Mouse (Mus musculus) heart, embryonic 15.5 days (tissue): ENCODE results near the gene Loxl3. TPM values are rescaled to one million over a fixed set of nuclear protein-coding genes. Genes with fewer than 3 reads are reported as not detected.

Experiments
- ATAC-seq: fragments of 200-750 bp; cut with Nextera tagmentation; replicated peaks from 2 replicates; pipeline ENCODE4 v1.8.0; 2017; ENCODE audit warnings: low read depth, moderate TSS enrichment; ENCODE audit not compliant: insufficient number of reproducible peaks, insufficient read depth, low FRiP score
- H3K27ac ChIP-seq: fragments of 300-500 bp; sonication (generic); 2 replicates; pipeline ENCODE4 v1.5.1; 2015; ENCODE audit warnings: mild to moderate bottlenecking, inconsistent platforms
- H3K27me3 ChIP-seq: fragments of 300-500 bp; sonication (generic); 2 replicates; pipeline ENCODE4 v1.6.1; 2015; ENCODE audit warnings: inconsistent platforms
- H3K36me3 ChIP-seq: fragments of 300-500 bp; sonication (generic); 2 replicates; pipeline ENCODE4 v1.6.1; 2015; ENCODE audit warnings: mild to moderate bottlenecking, inconsistent platforms
- H3K4me1 ChIP-seq: fragments of 300-500 bp; sonication (generic); replicated peaks from 2 replicates; pipeline ENCODE4 v1.6.1; 2015; ENCODE audit warnings: inconsistent platforms
- H3K4me2 ChIP-seq: fragments of 300-500 bp; sonication (generic); 2 replicates; pipeline ENCODE4 v1.6.1; 2015; ENCODE audit warnings: inconsistent platforms, mild to moderate bottlenecking, moderate library complexity
- H3K4me3 ChIP-seq: fragments of 300-500 bp; sonication (generic); 2 replicates; pipeline ENCODE4 v1.5.1; 2015; ENCODE audit warnings: mild to moderate bottlenecking, inconsistent platforms
- H3K9ac ChIP-seq: fragments of 300-500 bp; sonication (generic); 2 replicates; pipeline ENCODE4 v1.6.1; 2015; ENCODE audit warnings: mild to moderate bottlenecking, inconsistent platforms
- H3K9me3 ChIP-seq: fragments of 300-500 bp; sonication (generic); replicated peaks from 2 replicates; pipeline ENCODE4 v1.6.1; 2016; ENCODE audit warnings: inconsistent platforms
- WGBS: fragments of 180-500 bp; shearing (Covaris S2); methylation state at CpG from one replicate; pipeline ENCODE4 v1.1.7; 2015; ENCODE audit warnings: mixed read lengths; 5-methylcytosine and 5-hydroxymethylcytosine counted together
- polyA plus RNA-seq: library from polyadenylated mRNA; unstranded; fragments of >200 nt; fragmentation: Nextera tagmentation; extraction: Ambion mirVana; gene quantifications from 2 replicates; pipeline ENCODE4 v1.2.1, GENCODE M21; 2015

Gene Loxl3
- polyA plus RNA-seq, 1 experiment from 2014 or later = 7.5 TPM

GRCm38 (mm10) chr6:83054074-83054851 is 20.3 kb downstream of the Loxl3 start, which contains the start of gene Aup1:
Gene Aup1, plus strand, starts transcription at chr6:83054521.
- peaks cover 17% of the 10 kb centered on the region for H3K36me3 ChIP-seq
- ATAC-seq = peak; percentile 95

GRCm38 (mm10) chr6:83054871-83055431 is 21.0 kb downstream of the Loxl3 start, which contains the start of gene Htra2:
Gene Htra2, minus strand, starts transcription at chr6:83055273.
- peak within 1 kb of the TSS; percentile 95 for H3K4me2 ChIP-seq
- H3K9me3 ChIP-seq = no peaks in the 10 kb centered on the region
- peaks cover 4% of the 10 kb centered on the region; the same call in 1 of the 2 replicates for H3K27me3 ChIP-seq
- peaks cover 17% of the 10 kb centered on the region for H3K36me3 ChIP-seq
- under 1% methylated on average over 50 of the region's 50 CpGs for WGBS
- peaks cover 26% of the 10 kb centered on the region for H3K4me1 ChIP-seq
- H3K27ac ChIP-seq = peak within 1 kb of the TSS; percentile 80
- peak within 1 kb of the TSS; percentile 81 for H3K4me3 ChIP-seq
- H3K9ac ChIP-seq = peak within 1 kb of the TSS; percentile 85
- ATAC-seq = peak; percentile 23

More at GRCm38 (mm10) chr6:83054074-83054851, 20.3 kb downstream of the Loxl3 start, which contains the start of gene Aup1:
- peaks cover 26% of the 10 kb centered on the region for H3K4me1 ChIP-seq
- H3K27ac ChIP-seq = peak within 1 kb of the TSS; percentile 80
- 0 out of 2 replicates have a peak, but pooled peaks cover 3% of the 10 kb centered on the region for H3K27me3 ChIP-seq
- H3K9ac ChIP-seq = peak within 1 kb of the TSS; percentile 85
- under 1% methylated on average over 64 of the region's 64 CpGs for WGBS
- H3K4me3 ChIP-seq = peak within 1 kb of the TSS; percentile 81
- peak within 1 kb of the TSS; percentile 95 for H3K4me2 ChIP-seq
- H3K9me3 ChIP-seq = no peaks in the 10 kb centered on the region

- Histone ChIP-seq H3K9me3 (no peaks in the 10 kb centered on the region), H3K4me1 (peaks cover 21% of the 10 kb centered on the region), H3K9ac (no peak within 1 kb of the TSS), H3K27me3 (peaks cover 32% of the 10 kb centered on the region), H3K4me2 (no peak within 1 kb of the TSS), H3K27ac (no peak within 1 kb of the TSS), H3K36me3 (peaks cover 9% of the 10 kb centered on the region), H3K4me3 (no peak within 1 kb of the TSS)
- WGBS = 70% methylated on average over 3 of the region's 3 CpGs
- ATAC-seq = no peak
These were observed 23.8 kb downstream of the Loxl3 start, which contains the start of gene Dqx1 for GRCm38 (mm10) chr6:83057790-83058189. Gene Dqx1, plus strand, starts transcription at chr6:83057844.

GRCm38 (mm10) chr6:83058725-83059124 is 24.8 kb downstream of the Loxl3 start:
- H3K9ac ChIP-seq = no peak overlapping the region
- peaks cover 12% of the 10 kb centered on the region for H3K4me1 ChIP-seq
- no peaks in the 10 kb centered on the region for H3K9me3 ChIP-seq
- H3K27me3 ChIP-seq = peaks cover 42% of the 10 kb centered on the region
- peaks cover 9% of the 10 kb centered on the region for H3K36me3 ChIP-seq
- H3K4me2 ChIP-seq = no peak overlapping the region
- no peak for ATAC-seq
- WGBS = 82% methylated on average over 2 of the region's 2 CpGs
- H3K4me3 ChIP-seq = no peak overlapping the region
- no peak overlapping the region for H3K27ac ChIP-seq

- H3K9ac ChIP-seq = no peak overlapping the region
- 38% methylated on average over 8 of the region's 8 CpGs for WGBS
- H3K4me2 ChIP-seq = no peak overlapping the region
- H3K9me3 ChIP-seq = no peaks in the 10 kb centered on the region
- peaks cover 100% of the 10 kb centered on the region for H3K27me3 ChIP-seq
- no peak overlapping the region for H3K4me3 ChIP-seq
- ATAC-seq = no peak
- no peaks in the 10 kb centered on the region for H3K36me3 ChIP-seq
- H3K27ac ChIP-seq = no peak overlapping the region
- peaks cover 26% of the 10 kb centered on the region for H3K4me1 ChIP-seq
These were observed 32.0 kb downstream of the Loxl3 start for GRCm38 (mm10) chr6:83065995-83066394.

- 28% methylated on average over 6 of the region's 6 CpGs for WGBS
- H3K4me1 ChIP-seq = peaks cover 30% of the 10 kb centered on the region
- H3K9me3 ChIP-seq = no peaks in the 10 kb centered on the region
- peaks cover 100% of the 10 kb centered on the region for H3K27me3 ChIP-seq
- no peak overlapping the region for H3K27ac ChIP-seq
- H3K4me2 ChIP-seq = no peak overlapping the region
- H3K4me3 ChIP-seq = no peak overlapping the region
- no peaks in the 10 kb centered on the region for H3K36me3 ChIP-seq
- ATAC-seq = no peak
- no peak overlapping the region for H3K9ac ChIP-seq
These were observed 32.5 kb downstream of the Loxl3 start for GRCm38 (mm10) chr6:83066441-83066840.

GRCm38 (mm10) chr6:83068221-83068620 is 34.2 kb downstream of the Loxl3 start:
- Histone ChIP-seq H3K4me3 (peak overlapping the region; percentile 37), H3K27me3 (peaks cover 99% of the 10 kb centered on the region), H3K4me1 (peaks cover 30% of the 10 kb centered on the region), H3K9ac (0 out of 2 replicates have a peak overlapping the region, but pooled peaks have one; percentile 2), H3K36me3 (no peaks in the 10 kb centered on the region), H3K4me2 (peak overlapping the region; percentile 57), H3K27ac (no peak overlapping the region), H3K9me3 (no peaks in the 10 kb centered on the region)
- 12% methylated on average over 8 of the region's 8 CpGs for WGBS
- ATAC-seq = no peak

GRCm38 (mm10) chr6:83068706-83069487 is 34.9 kb downstream of the Loxl3 start:
- Histone ChIP-seq H3K4me3 (peak overlapping the region; percentile 37), H3K27me3 (peaks cover 99% of the 10 kb centered on the region), H3K4me1 (peaks cover 30% of the 10 kb centered on the region), H3K36me3 (no peaks in the 10 kb centered on the region), H3K4me2 (peak overlapping the region; percentile 57), H3K9ac (0 out of 2 replicates have a peak overlapping the region, but pooled peaks have one; percentile 2), H3K9me3 (no peaks in the 10 kb centered on the region), H3K27ac (no peak overlapping the region)
- WGBS = under 1% methylated on average over 81 of the region's 81 CpGs
- ATAC-seq = no peak

- Histone ChIP-seq H3K4me3 (peak overlapping the region; percentile 37), H3K27me3 (peaks cover 99% of the 10 kb centered on the region), H3K4me2 (peak overlapping the region; percentile 45), H3K4me1 (peaks cover 30% of the 10 kb centered on the region), H3K27ac (no peak overlapping the region), H3K9me3 (no peaks in the 10 kb centered on the region), H3K9ac (0 out of 2 replicates have a peak overlapping the region, but pooled peaks have one; percentile 14), H3K36me3 (no peaks in the 10 kb centered on the region)
- 1% methylated on average over 69 of the region's 69 CpGs for WGBS
- ATAC-seq = peak; percentile 44; the same call in 1 of the 2 replicates
These were observed 35.7 kb downstream of the Loxl3 start for GRCm38 (mm10) chr6:83069488-83070246.

- ATAC-seq = no peak
- WGBS = 2% methylated on average over 8 of the region's 10 CpGs
These were observed 36.1 kb downstream of the Loxl3 start, which contains the start of gene Tlx2 for GRCm38 (mm10) chr6:83070247-83070310. Gene Tlx2, minus strand, starts transcription at chr6:83070293.

More at GRCm38 (mm10) chr6:83070247-83070310, 36.1 kb downstream of the Loxl3 start, which contains the start of gene Tlx2:
- Histone ChIP-seq H3K27ac (no peak within 1 kb of the TSS), H3K36me3 (no peaks in the 10 kb centered on the region), H3K27me3 (peaks cover 99% of the 10 kb centered on the region), H3K9me3 (no peaks in the 10 kb centered on the region), H3K9ac (0 out of 2 replicates have a peak within 1 kb of the TSS, but pooled peaks have one; percentile 14), H3K4me1 (peaks cover 30% of the 10 kb centered on the region), H3K4me3 (peak within 1 kb of the TSS; percentile 37), H3K4me2 (peak within 1 kb of the TSS; percentile 57)
